Mouse (Mus musculus) CH12.LX (cell line): ENCODE measurements around the gene Zbtb44. TPM values are rescaled to one million over a fixed set of nuclear protein-coding genes. Genes with fewer than 3 reads are reported as not detected.

Experiments used
- DNase-seq: peaks from one replicate; pipeline ENCODE4 v3.0.0-alpha.2; 2013; ENCODE audit errors: extremely low read depth
- H3K27ac ChIP-seq: 2 replicates; pipeline ENCODE4 v1.5.1; 2012; ENCODE audit warnings: low read depth, mild to moderate bottlenecking, control low read depth, moderate library complexity; ENCODE audit not compliant: insufficient read depth
- H3K27me3 ChIP-seq: replicated peaks from 2 replicates; pipeline ENCODE3; 2012; ENCODE audit warnings: inconsistent platforms
- H3K36me3 ChIP-seq, 2 experiments: replicated peaks in 1 of 2; 2 replicates each; pipeline versions ENCODE3 to v1.6.1; 2012; ENCODE audit warnings: inconsistent platforms in 1 of 2, low read length in 1 of 2, mild to moderate bottlenecking in 1 of 2, mixed read lengths in 1 of 2, moderate library complexity in 1 of 2; ENCODE audit not compliant: control insufficient read depth in 1 of 2, insufficient read depth in 1 of 2
- H3K4me1 ChIP-seq, 2 experiments: 2 replicates each; pipeline ENCODE4 v1.6.1; 2012; ENCODE audit warnings: inconsistent platforms in 1 of 2, moderate library complexity in 1 of 2; ENCODE audit not compliant: insufficient read depth in 2 of 2, control insufficient read depth in 1 of 2
- H3K4me2 ChIP-seq: 2 replicates; pipeline ENCODE4 v1.6.1; 2012; ENCODE audit warnings: low read depth, mild to moderate bottlenecking, control low read depth; ENCODE audit not compliant: poor library complexity, insufficient read depth, severe bottlenecking
- H3K4me3 ChIP-seq, 3 experiments: fragments of 150-350 bp in 1 of 3; sonication (generic) in 1 of 3; replicated peaks in 1 of 3; 2 replicates each; pipeline versions ENCODE3 to v1.5.1; 2011 to 2012; ENCODE audit warnings: low read depth in 2 of 3, low read length in 2 of 3, mild to moderate bottlenecking in 2 of 3, moderate library complexity in 2 of 3, control low read depth in 1 of 3, improper control_type of control experiment in 1 of 3, inconsistent platforms in 1 of 3, mixed read lengths in 1 of 3; ENCODE audit not compliant: poor library complexity in 1 of 3
- H3K79me2 ChIP-seq: replicated peaks from 2 replicates; pipeline ENCODE4 v1.6.1; 2012; ENCODE audit warnings: mild to moderate bottlenecking, moderate library complexity; ENCODE audit not compliant: control insufficient read depth, poor library complexity, insufficient read depth, severe bottlenecking; ENCODE audit errors: extremely low read depth
- H3K9ac ChIP-seq: 2 replicates; pipeline ENCODE4 v1.6.1; 2012; ENCODE audit warnings: low read depth, mild to moderate bottlenecking, control low read depth, moderate library complexity; ENCODE audit not compliant: insufficient read depth
- H3K9me3 ChIP-seq: replicated peaks from 2 replicates; pipeline ENCODE3; 2012; ENCODE audit warnings: low read length, inconsistent platforms, mixed read lengths
- E2F4 ChIP-seq: IDR thresholded peaks from 2 replicates; pipeline ENCODE4 v1.6.1; 2011; ENCODE audit warnings: low read depth, low read length, improper control_type of control experiment; ENCODE audit not compliant: insufficient replicate concordance
- EP300 ChIP-seq: IDR thresholded peaks from 2 replicates; pipeline ENCODE4 v1.6.1; 2011; ENCODE audit warnings: low read length, improper control_type of control experiment
- JUN ChIP-seq: IDR thresholded peaks from 2 replicates; pipeline ENCODE4 v1.6.1; 2011; ENCODE audit warnings: low read depth, mild to moderate bottlenecking, low read length, improper control_type of control experiment, moderate library complexity; ENCODE audit not compliant: insufficient read depth
- JUND ChIP-seq: conservative IDR thresholded peaks from 2 replicates; pipeline ENCODE4 v1.6.1; 2011; ENCODE audit warnings: low read depth, low read length, improper control_type of control experiment
- KAT2A ChIP-seq: IDR thresholded peaks from 2 replicates; pipeline ENCODE4 v1.6.1; 2012; ENCODE audit warnings: low read length, improper control_type of control experiment, inconsistent platforms; ENCODE audit not compliant: insufficient replicate concordance
- MAFK ChIP-seq: IDR thresholded peaks from 2 replicates; pipeline ENCODE4 v1.6.1; 2011; ENCODE audit warnings: low read length, improper control_type of control experiment; ENCODE audit not compliant: insufficient replicate concordance
- MAX ChIP-seq: IDR thresholded peaks from 2 replicates; pipeline ENCODE4 v1.6.1; 2011; ENCODE audit warnings: low read length, improper control_type of control experiment
- MEF2A ChIP-seq: IDR thresholded peaks from 2 replicates; pipeline ENCODE4 v1.6.1; 2014; ENCODE audit warnings: low read depth, mild to moderate bottlenecking, inconsistent platforms, low read length, improper control_type of control experiment, borderline replicate concordance
- MXI1 ChIP-seq: IDR thresholded peaks from 2 replicates; pipeline ENCODE4 v1.6.1; 2011; ENCODE audit warnings: mild to moderate bottlenecking, low read depth, low read length, improper control_type of control experiment
- MYC ChIP-seq: IDR thresholded peaks from 2 replicates; pipeline ENCODE4 v1.6.1; 2011; ENCODE audit warnings: low read depth, mild to moderate bottlenecking, improper control_type of control experiment, low read length
- NRF1 ChIP-seq: IDR thresholded peaks from 2 replicates; pipeline ENCODE4 v1.6.1; 2014; ENCODE audit warnings: low read depth, mild to moderate bottlenecking, inconsistent platforms, low read length, improper control_type of control experiment, moderate library complexity
- PAX5 ChIP-seq: IDR thresholded peaks from 2 replicates; pipeline ENCODE4 v1.6.1; 2012; ENCODE audit warnings: low read length, inconsistent platforms, mixed read lengths
- POLR2A ChIP-seq: IDR thresholded peaks from 2 replicates; pipeline ENCODE4 v1.6.1; 2011; ENCODE audit warnings: low read depth, mild to moderate bottlenecking, improper control_type of control experiment, low read length
- RAD21 ChIP-seq: IDR thresholded peaks from 2 replicates; pipeline ENCODE4 v1.6.1; 2011; ENCODE audit warnings: low read depth, mild to moderate bottlenecking, low read length, improper control_type of control experiment, moderate library complexity
- RCOR1 ChIP-seq: conservative IDR thresholded peaks from 2 replicates; pipeline ENCODE4 v1.6.1; 2012; ENCODE audit warnings: low read depth, mild to moderate bottlenecking, inconsistent platforms, low read length, improper control_type of control experiment
- SIN3A ChIP-seq: IDR thresholded peaks from 2 replicates; pipeline ENCODE4 v1.6.1; 2012; ENCODE audit warnings: low read length, improper control_type of control experiment, inconsistent platforms
- TCF12 ChIP-seq: IDR thresholded peaks from 2 replicates; pipeline ENCODE4 v1.6.1; 2014; ENCODE audit warnings: low read depth, mild to moderate bottlenecking, inconsistent platforms, low read length, improper control_type of control experiment
- ZNF384 ChIP-seq: IDR thresholded peaks from 2 replicates; pipeline ENCODE4 v1.6.1; 2012; ENCODE audit warnings: low read depth, low read length, improper control_type of control experiment, inconsistent platforms
- dilution Hi-C: fragments of 300-500 bp; cut with MboI; formaldehyde crosslinking; loops from 2 replicates; pipeline ENCODE4 v1.14.3; 2020; ENCODE audit warnings: low sequenced_read_pairs; ENCODE audit not compliant: extremely low pct_unique_long_range_greater_than_20kb, extremely low pct_ligation_motif_present
- in situ Hi-C: fragments of 300-500 bp; cut with MboI; formaldehyde crosslinking; loops from 3 replicates; pipeline ENCODE4 v1.14.3; 2019; ENCODE audit warnings: low sequenced_read_pairs, low pct_ligation_motif_present, low pct_unique_long_range_greater_than_20kb, mixed read lengths
- polyA plus RNA-seq: library from polyadenylated mRNA; unstranded; fragments of >175 nt; gene quantifications from 2 replicates; pipeline ENCODE4 v1.2.1, GENCODE M21; 2012; ENCODE audit warnings: low read depth; ENCODE audit not compliant: insufficient read length
- total RNA-seq, 2 experiments: library from RNA; depleted of rRNA; stranded (reverse); fragments of 300-350 nt in 1 of 2; fragments of >200 nt in 1 of 2; gene quantifications; 2 replicates each; pipeline ENCODE4 v1.2.3; 2012 to 2014

Zbtb44 gene
- total and polyA plus RNA-seq, 3 experiments: 9.1 to 14.3 (median 14.0) TPM

DNA sequence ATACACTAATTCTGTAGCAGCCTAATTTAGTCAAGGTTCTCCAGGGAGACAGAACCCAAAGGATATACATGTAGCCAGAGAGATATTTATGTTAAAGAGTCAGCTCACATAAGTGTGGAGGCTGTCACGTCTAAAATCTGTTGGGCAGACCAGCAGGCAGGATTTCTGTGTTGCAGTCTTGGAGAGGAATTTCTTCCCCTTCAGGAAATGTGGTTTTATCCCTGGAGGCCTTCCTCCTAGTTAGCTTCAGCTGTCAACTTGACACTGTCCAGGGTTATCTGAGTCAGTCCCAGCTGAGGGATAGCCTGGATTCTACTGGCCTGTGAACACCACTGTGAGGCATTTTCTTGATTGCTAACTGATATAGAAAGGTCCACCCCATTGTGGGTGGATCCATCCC, 18.9 kb upstream of the Zbtb44 start:
- Histone ChIP-seq H3K4me3 (no peak overlapping the region), H3K9ac (no peak overlapping the region), H3K4me1 (no peaks in the 10 kb centered on the region), H3K27ac (no peak overlapping the region), H3K27me3 (no peaks in the 10 kb centered on the region), H3K36me3 (no peaks in the 10 kb centered on the region), H3K4me2 (no peak overlapping the region), H3K9me3 (no peaks in the 10 kb centered on the region), H3K79me2 (no peaks in the 10 kb centered on the region)
- dilution Hi-C loops (no loop called here), in situ Hi-C loops (no loop called here)
- TF ChIP-seq ZNF384: no peak
- no peak for TF ChIP-seq MAX
- no peak for TF ChIP-seq E2F4
- TF ChIP-seq MYC: no peak
- DNase-seq: no peak

DNA sequence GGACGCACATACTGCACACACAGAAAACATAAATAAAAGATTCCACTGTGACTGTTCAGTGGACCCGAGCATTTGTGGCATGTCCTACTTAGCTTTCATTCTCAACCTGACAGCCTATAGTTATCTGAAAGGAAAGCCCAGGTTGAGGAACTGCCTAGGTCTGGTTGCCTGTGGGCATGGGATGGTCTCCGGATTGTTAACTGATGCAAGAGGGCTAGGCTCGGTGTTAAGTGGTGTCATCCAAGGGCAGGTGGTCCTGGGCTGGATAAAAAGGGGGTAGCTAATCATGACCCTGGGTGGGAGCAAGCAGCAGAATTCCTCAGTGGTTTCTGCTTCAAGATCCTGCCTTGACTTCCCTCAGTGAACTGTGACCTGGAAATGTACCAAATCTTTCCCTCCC, 17.8 kb upstream of the Zbtb44 start:
- no peak overlapping the region for H3K4me2 ChIP-seq
- no peaks in the 10 kb centered on the region for H3K27me3 ChIP-seq
- no peaks in the 10 kb centered on the region for H3K36me3 ChIP-seq
- no peak overlapping the region for H3K4me3 ChIP-seq
- H3K79me2 ChIP-seq: no peaks in the 10 kb centered on the region
- H3K9ac ChIP-seq: no peak overlapping the region
- no peak for DNase-seq
- H3K9me3 ChIP-seq: no peaks in the 10 kb centered on the region
- no peaks in the 10 kb centered on the region for H3K4me1 ChIP-seq
- no peak overlapping the region for H3K27ac ChIP-seq
- TF ChIP-seq POLR2A (no peak), MAX (no peak), MAFK (no peak), PAX5 (no peak), EP300 (no peak), MEF2A (no peak), MXI1 (no peak), JUN (no peak), RCOR1 (no peak), JUND (no peak), TCF12 (no peak), SIN3A (no peak), NRF1 (no peak), KAT2A (no peak), RAD21 (no peak)
- dilution Hi-C loops (no loop called here), in situ Hi-C loops (no loop called here)
